Mouse (Mus musculus) liver, adult 2 months (tissue): Measurements from ENCODE around the gene Cpa5. TPM values are rescaled to one million over a fixed set of nuclear protein-coding genes. Genes with fewer than 3 reads are reported as not detected.
A peak's percentile ranks its signal among the peaks of the same experiment; 100 is the strongest.

Source experiments
- DNase-seq: peaks from one replicate; pipeline ENCODE4 v3.0.0-alpha.2; 2011; ENCODE audit warnings: low read depth, low spot score; ENCODE audit errors: extremely low read depth
- H3K27ac ChIP-seq: fragments of 200-500 bp; replicated peaks from 2 replicates; pipeline ENCODE4 v1.5.1; 2012; ENCODE audit warnings: low read depth, mild to moderate bottlenecking, control low read depth, inconsistent platforms, low read length; ENCODE audit not compliant: insufficient read depth
- H3K27me3 ChIP-seq: fragments of 200-500 bp; 2 replicates; pipeline ENCODE4 v1.6.1; 2012; ENCODE audit warnings: mild to moderate bottlenecking, moderate library complexity, low read length, inconsistent platforms; ENCODE audit not compliant: control insufficient read depth, insufficient read depth
- H3K36me3 ChIP-seq: fragments of 200-500 bp; 2 replicates; pipeline ENCODE4 v1.6.1; 2012; ENCODE audit warnings: low read length, inconsistent platforms; ENCODE audit not compliant: control insufficient read depth, insufficient read depth
- H3K4me1 ChIP-seq: fragments of 200-500 bp; 2 replicates; pipeline ENCODE4 v1.6.1; 2011; ENCODE audit warnings: low read length; ENCODE audit not compliant: control insufficient read depth, insufficient read depth
- H3K4me3 ChIP-seq: fragments of 200-500 bp; 2 replicates; pipeline ENCODE4 v1.5.1; 2011; ENCODE audit warnings: low read depth, mild to moderate bottlenecking, control low read depth, low read length, moderate library complexity; ENCODE audit not compliant: insufficient read depth
- H3K79me2 ChIP-seq: fragments of 200-500 bp; 2 replicates; pipeline ENCODE4 v1.6.1; 2012; ENCODE audit warnings: inconsistent platforms, mild to moderate bottlenecking, low read length, moderate library complexity; ENCODE audit not compliant: control insufficient read depth, insufficient read depth
- H3K9ac ChIP-seq: fragments of 200-500 bp; 2 replicates; pipeline ENCODE4 v1.6.1; 2012; ENCODE audit warnings: low read depth, mild to moderate bottlenecking, control low read depth, inconsistent platforms, low read length
- CTCF ChIP-seq: fragments of 200-500 bp; IDR thresholded peaks from 2 replicates; pipeline ENCODE4 v1.5.1; 2011; ENCODE audit warnings: low read depth, low read length, control low read depth
- POLR2A ChIP-seq: fragments of 200-500 bp; IDR thresholded peaks from 2 replicates; pipeline ENCODE4 v1.6.1; 2011; ENCODE audit warnings: low read length, control low read depth; ENCODE audit not compliant: insufficient read depth; ENCODE audit errors: extremely low read depth
- WGBS: fragments of 180-500 bp; shearing (Covaris S2); methylation state at CpG from one replicate; pipeline ENCODE4 v1.1.7; 2018; 5-methylcytosine and 5-hydroxymethylcytosine counted together
- polyA plus RNA-seq: library from polyadenylated mRNA; depleted of rRNA; stranded (reverse); fragments of >200 nt; gene quantifications from 2 replicates; pipeline ENCODE4 v1.2.3, GENCODE M21; 2012
- total RNA-seq: library from RNA; depleted of rRNA; stranded (reverse); fragments of >200 nt; gene quantifications from 2 replicates; pipeline ENCODE4 v1.2.3, GENCODE M21; 2014

Cpa5 gene
- total and polyA plus RNA-seq, 2 experiments, result not detected

DNA sequence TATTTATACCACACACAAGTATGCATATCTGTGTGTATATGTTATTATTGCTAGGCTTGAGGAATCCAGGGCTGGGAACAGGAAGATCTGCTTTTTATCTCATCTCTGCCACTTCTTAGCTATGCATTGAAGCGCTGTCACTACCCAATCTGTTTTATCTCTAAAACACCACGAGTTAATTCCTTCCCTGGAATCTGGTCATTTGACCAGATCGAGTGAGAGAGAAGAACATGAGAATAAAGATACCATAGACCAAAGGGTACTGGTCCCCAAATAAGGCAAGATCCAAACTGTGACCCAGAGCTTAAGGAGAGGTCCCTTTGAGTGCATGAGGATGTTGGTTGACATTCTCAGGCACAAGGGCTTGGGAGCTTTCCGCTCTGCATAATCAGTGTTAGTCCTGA, 11.2 kb downstream of the Cpa5 start:
- Histone ChIP-seq H3K36me3 (no peaks in the 10 kb centered on the region), H3K4me3 (no peak overlapping the region), H3K79me2 (no peaks in the 10 kb centered on the region), H3K27ac (no peak overlapping the region), H3K4me1 (no peaks in the 10 kb centered on the region), H3K27me3 (no peaks in the 10 kb centered on the region), H3K9ac (no peak overlapping the region)
- peak; percentile 16 for DNase-seq
- TF ChIP-seq CTCF (no peak), POLR2A (no peak)
- WGBS, result 57% methylated on average over 4 of the region's 4 CpGs

DNA sequence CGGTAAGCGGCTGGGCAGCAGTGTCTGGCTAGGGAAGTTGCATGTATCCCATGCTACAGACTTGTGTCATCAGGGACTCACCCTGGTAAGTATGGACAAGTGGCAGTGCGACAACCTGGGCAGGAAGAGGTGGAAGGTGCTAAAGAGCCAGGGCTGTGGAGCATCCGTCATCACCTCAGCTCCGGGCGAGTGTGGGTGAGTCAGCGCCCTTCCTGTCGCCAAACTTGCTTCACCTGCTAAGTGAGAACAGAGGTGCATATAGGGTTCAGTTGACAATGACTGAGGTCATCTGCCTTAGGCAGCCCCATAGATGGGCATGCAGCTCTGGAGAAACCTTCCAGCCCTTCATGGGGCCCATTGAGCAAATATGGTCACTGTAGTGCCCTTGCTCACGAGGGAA, 14.0 kb downstream of the Cpa5 start:
- no peak for TF ChIP-seq POLR2A
- TF ChIP-seq CTCF, result no peak
- WGBS, result 91% methylated on average over 9 of the region's 9 CpGs
- DNase-seq, result no peak
- Histone ChIP-seq H3K36me3 (no peaks in the 10 kb centered on the region), H3K4me1 (no peaks in the 10 kb centered on the region), H3K79me2 (no peaks in the 10 kb centered on the region), H3K27ac (no peak overlapping the region), H3K4me3 (no peak overlapping the region), H3K27me3 (no peaks in the 10 kb centered on the region), H3K9ac (no peak overlapping the region)

DNA sequence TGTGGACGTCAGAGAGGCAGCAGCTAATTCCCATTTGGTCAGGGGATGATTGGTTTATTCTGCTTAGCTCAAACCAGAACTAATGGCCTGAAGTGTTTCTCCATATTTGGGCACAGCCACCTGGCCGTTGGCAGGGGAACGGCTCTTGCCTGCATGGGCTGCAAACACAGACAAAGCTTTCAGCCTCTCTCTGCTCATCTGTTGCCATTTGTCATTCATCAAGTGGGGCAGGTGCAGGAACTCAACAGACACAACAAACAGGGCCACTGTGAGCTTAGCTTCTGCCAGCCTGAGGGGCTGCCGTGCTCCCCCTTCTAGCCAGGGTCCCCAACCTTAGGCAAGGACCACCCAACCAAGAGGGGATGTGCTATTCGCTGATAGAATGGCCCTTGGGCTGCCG, 17.3 kb downstream of the Cpa5 start:
- Histone ChIP-seq H3K36me3 (no peaks in the 10 kb centered on the region), H3K4me3 (no peak overlapping the region), H3K27me3 (no peaks in the 10 kb centered on the region), H3K79me2 (no peaks in the 10 kb centered on the region), H3K4me1 (no peaks in the 10 kb centered on the region), H3K27ac (no peak overlapping the region), H3K9ac (no peak overlapping the region)
- 83% methylated on average over 6 of the region's 6 CpGs for WGBS
- no peak for DNase-seq
- TF ChIP-seq POLR2A, result no peak
- TF ChIP-seq CTCF, result no peak

DNA sequence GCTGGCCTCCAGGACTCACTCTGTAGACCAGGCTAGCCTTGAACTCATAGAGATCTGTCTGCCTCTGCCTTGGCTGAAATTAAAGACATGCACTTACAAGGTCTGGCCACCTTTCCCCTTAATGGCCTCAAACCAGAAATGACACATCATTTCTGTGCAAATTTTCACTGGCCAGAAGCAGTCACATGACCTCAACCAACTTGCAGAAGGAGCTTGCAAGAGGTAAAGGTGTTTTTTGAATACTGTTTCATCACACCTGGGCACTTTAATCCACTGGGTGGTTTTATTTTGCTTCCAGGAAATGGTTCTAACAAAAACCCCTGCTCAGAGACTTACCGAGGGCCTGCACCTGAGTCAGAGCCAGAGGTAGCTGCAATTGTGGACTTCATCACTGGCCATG, 19.2 kb downstream of the Cpa5 start:
- Histone ChIP-seq H3K79me2 (no peaks in the 10 kb centered on the region), H3K4me1 (no peaks in the 10 kb centered on the region), H3K27ac (no peak overlapping the region), H3K27me3 (no peaks in the 10 kb centered on the region), H3K4me3 (no peak overlapping the region), H3K36me3 (no peaks in the 10 kb centered on the region), H3K9ac (no peak overlapping the region)
- 90% methylated on average over 1 of the region's 1 CpGs for whole genome bisulfite sequencing
- TF ChIP-seq CTCF, result no peak
- no peak for TF ChIP-seq POLR2A
- DNase-seq, result no peak

DNA sequence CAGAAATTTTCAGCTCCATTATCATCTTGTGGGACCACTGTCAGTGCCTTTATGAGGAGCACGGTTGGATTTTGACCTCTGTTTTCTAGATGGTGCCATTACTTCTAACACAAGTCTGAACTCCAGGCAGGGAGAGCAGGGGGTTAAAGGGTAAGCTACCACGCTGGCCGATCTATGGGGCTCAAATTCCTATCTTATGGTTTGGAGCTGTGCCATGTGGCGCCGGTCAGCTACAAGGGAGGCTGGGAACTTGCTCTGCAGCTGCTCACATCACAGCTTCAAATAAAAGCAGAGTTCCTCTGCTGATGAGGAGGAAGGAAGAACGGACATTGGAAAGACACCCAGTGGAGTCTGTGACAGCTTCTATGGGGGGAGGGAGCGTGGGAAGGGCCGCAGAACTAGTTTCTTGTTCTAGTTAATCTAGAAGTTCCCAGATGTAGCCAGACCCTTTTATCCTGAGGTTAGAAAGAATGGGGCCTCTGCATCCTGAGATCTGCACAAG, 24.6 kb downstream of the Cpa5 start:
- Histone ChIP-seq H3K9ac (no peak overlapping the region), H3K79me2 (no peaks in the 10 kb centered on the region), H3K27ac (no peak overlapping the region), H3K4me3 (no peak overlapping the region), H3K4me1 (no peaks in the 10 kb centered on the region), H3K27me3 (no peaks in the 10 kb centered on the region), H3K36me3 (no peaks in the 10 kb centered on the region)
- TF ChIP-seq CTCF, result no peak
- TF ChIP-seq POLR2A, result no peak
- no peak for DNase-seq
- 47% methylated on average over 8 of the region's 8 CpGs for WGBS

DNA sequence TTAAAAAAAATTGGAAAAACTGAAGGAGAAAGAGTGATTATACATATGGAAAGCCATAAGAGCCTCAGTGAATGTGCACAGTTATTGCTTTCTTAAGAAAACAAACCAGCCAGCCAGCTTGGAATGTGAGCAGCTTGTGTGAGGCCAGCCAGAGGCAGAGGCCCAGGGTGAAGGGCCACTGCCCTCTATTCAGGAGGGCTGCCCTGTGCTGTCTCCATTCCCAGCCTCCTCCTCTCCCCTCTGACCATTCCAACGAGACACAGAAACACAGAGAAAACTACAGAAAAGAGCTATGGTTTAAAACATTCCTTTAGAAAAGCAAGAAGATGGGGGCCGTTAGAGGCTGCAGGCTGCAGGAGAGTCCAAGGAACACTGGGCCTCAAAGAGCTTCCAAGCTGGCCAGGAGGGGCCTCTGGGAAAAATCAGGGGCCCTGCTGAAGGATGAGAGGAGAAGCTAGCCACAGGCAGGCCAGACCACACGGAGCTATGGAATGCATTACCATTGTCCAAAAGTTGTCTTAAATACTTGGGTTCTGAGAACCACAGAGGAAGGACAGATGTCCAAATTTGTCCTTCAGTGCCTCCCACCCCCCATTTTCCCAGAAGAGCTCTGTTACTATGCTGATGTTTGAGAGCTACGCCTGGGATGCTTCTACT, 25.5 kb downstream of the Cpa5 start:
- Histone ChIP-seq H3K36me3 (no peaks in the 10 kb centered on the region), H3K27ac (no peak overlapping the region), H3K4me3 (no peak overlapping the region), H3K79me2 (no peaks in the 10 kb centered on the region), H3K4me1 (no peaks in the 10 kb centered on the region), H3K9ac (no peak overlapping the region), H3K27me3 (no peaks in the 10 kb centered on the region)
- DNase-seq, result peak; percentile 3
- TF ChIP-seq POLR2A (no peak), CTCF (no peak)
- WGBS, result 80% methylated on average over 4 of the region's 4 CpGs
